24 mouse cellular contexts compared by ENCODE assay signal in the genomic region with DNA sequence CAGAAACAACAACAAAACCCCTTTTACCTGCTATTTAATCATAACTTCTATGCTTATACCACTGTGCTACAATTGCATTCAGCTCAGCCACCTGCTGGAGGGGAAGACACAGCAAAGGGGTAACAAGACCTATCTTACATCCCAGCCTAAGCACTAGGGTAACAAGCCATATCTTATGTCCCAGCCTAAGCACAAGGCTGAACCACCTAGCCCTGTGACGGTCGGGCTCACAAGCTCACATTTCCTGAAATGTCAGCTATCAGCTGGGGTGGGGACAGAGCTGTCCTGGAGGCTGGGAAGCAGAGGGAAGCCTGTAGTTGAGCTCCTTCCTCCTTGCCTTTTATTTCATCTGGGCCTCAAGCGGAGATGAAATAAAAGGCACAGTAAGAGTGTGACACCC.
DNase-seq lines count a peak whose midpoint lies in the region; ATAC-seq and TF ChIP-seq lines count a peak whose summit lies in the region.
"Had no signal": no experiment of that assay in that cellular context is flagged by ENCODE, and none has a peak within 500 bp of the region (broad histone marks: within the 10 kb centered on the region; RNA-seq: fewer than 3 reads in every experiment).

No protein-coding gene starts in this region.

- H3K36me3 ChIP-seq in intestine, postnatal 0 days (ENCODE audit: control insufficient read depth, insufficient read depth): no peaks in the 10 kb centered on the region
- H3K36me3 ChIP-seq: forebrain, embryonic 15.5 days; G1E; heart, embryonic 15.5 days; hindbrain, embryonic 10.5 days; liver, embryonic 15.5 days; lung, embryonic 15.5 days had no signal

- TF ChIP-seq CTCF in intestine, postnatal 0 days (IDR thresholded peaks at IDR 0.05; ENCODE audit: low read depth): no peak

- no peaks in the 10 kb centered on the region for H3K27me3 ChIP-seq in intestine, postnatal 0 days (replicated peaks; ENCODE audit: control insufficient read depth, insufficient read depth, low read length)
- H3K27me3 ChIP-seq: CH12.LX; forebrain, embryonic 15.5 days; heart, embryonic 15.5 days; liver, embryonic 15.5 days; lung, embryonic 15.5 days; Patski had no signal

- H3K9ac ChIP-seq in intestine, postnatal 0 days (ENCODE audit: low read depth, low read length): no peak overlapping the region
- H3K9ac ChIP-seq: forebrain, embryonic 15.5 days; heart, embryonic 15.5 days; liver, embryonic 15.5 days; lung, embryonic 15.5 days had no signal

- H3K4me2 ChIP-seq in intestine, postnatal 0 days (replicated peaks; ENCODE audit: low read depth): no peak overlapping the region
- H3K4me2 ChIP-seq: forebrain, embryonic 15.5 days; heart, embryonic 15.5 days; liver, embryonic 15.5 days; lung, embryonic 15.5 days had no signal

- no peaks in the 10 kb centered on the region for H3K9me3 ChIP-seq in intestine, postnatal 0 days (ENCODE audit: control insufficient read depth)
- H3K9me3 ChIP-seq: forebrain, embryonic 15.5 days; G1E; heart, embryonic 15.5 days; hindbrain, embryonic 10.5 days; liver, embryonic 15.5 days; lung, embryonic 15.5 days had no signal

- ATAC-seq in intestine, postnatal 0 days: no peak
- ATAC-seq: forebrain, embryonic 15.5 days; hindbrain, embryonic 16.5 days; Patski had no signal

- H3K4me3 ChIP-seq in intestine, postnatal 0 days (ENCODE audit: low read depth, low read length): no peak overlapping the region
- H3K4me3 ChIP-seq: forebrain, embryonic 15.5 days; heart, adult 2 months; heart, embryonic 15.5 days; hindbrain, embryonic 10.5 days; left cerebral cortex, adult 2 months; liver, embryonic 15.5 days; lung, embryonic 15.5 days had no signal

- peak overlapping the region; percentile 50; the same call in 1 of the 2 replicates for H3K27ac ChIP-seq in intestine, postnatal 0 days (ENCODE audit: low read depth, low read length)
- H3K27ac ChIP-seq: forebrain, embryonic 15.5 days; heart, adult 2 months; heart, embryonic 15.5 days; hindbrain, embryonic 10.5 days; left cerebral cortex, adult 2 months; liver, embryonic 15.5 days; lung, embryonic 15.5 days; macrophage had no signal

- peak; percentile 28 for DNase-seq in gastrocnemius, postnatal 25 days
- DNase-seq in gastrocnemius, postnatal 14 days: no peak
- peak; percentile 33 for DNase-seq in kidney, postnatal 10 days
- DNase-seq in kidney, adult 11 months: no peak
- peak; percentile 84 for DNase-seq in skeletal muscle tissue, adult 2 months (ENCODE audit: low read depth, low spot score)
- DNase-seq in layer of hippocampus, adult 9-10 months (ENCODE audit: low spot score): no peak
- DNase-seq: adrenal gland, postnatal 36 days; B cell, adult 2 months; cerebellum, adult 9-10 months; midbrain, embryonic 14.5 days; thymus, postnatal 25 days had no signal

- intact Hi-C loops in gastrocnemius, postnatal 14 days (cut with DNase I; ENCODE audit: low total_unique reads): no loop called here

- WGBS in intestine, postnatal 0 days: 29% methylated on average over 3 of the region's 3 CpGs

- H3K4me1 ChIP-seq in intestine, postnatal 0 days (replicated peaks; ENCODE audit: control insufficient read depth, insufficient read depth, low read length): peaks cover 11% of the 10 kb centered on the region; the same call in 1 of the 2 replicates

Comparison
In these comparisons a context has a peak if more than half of its experiments do, and no peak if none do; other contexts are left out.
1. DNase-seq: peak in gastrocnemius, postnatal 25 days (single experiment), kidney, postnatal 10 days (single experiment) and skeletal muscle tissue, adult 2 months (single experiment); none in gastrocnemius, postnatal 14 days (single experiment), kidney, adult 11 months (single experiment) and layer of hippocampus, adult 9-10 months (single experiment).